Mouse (Mus musculus) gonadal fat pad, adult 2 months (tissue): ENCODE measurements around the gene Hpse2. TPM values are rescaled to one million over a fixed set of nuclear protein-coding genes. Genes with fewer than 3 reads are reported as not detected.

ENCODE experiments used
- DNase-seq: peaks from one replicate; pipeline ENCODE4 v3.0.0-alpha.2; 2012; ENCODE audit warnings: low read depth
- polyA plus RNA-seq: library from polyadenylated mRNA; depleted of rRNA; stranded (reverse); fragments of >200 nt; gene quantifications from 2 replicates; pipeline ENCODE4 v1.2.3, GENCODE M21; 2012

The Hpse2 gene
- polyA plus RNA-seq, 1 experiment: 0.24 TPM

DNA sequence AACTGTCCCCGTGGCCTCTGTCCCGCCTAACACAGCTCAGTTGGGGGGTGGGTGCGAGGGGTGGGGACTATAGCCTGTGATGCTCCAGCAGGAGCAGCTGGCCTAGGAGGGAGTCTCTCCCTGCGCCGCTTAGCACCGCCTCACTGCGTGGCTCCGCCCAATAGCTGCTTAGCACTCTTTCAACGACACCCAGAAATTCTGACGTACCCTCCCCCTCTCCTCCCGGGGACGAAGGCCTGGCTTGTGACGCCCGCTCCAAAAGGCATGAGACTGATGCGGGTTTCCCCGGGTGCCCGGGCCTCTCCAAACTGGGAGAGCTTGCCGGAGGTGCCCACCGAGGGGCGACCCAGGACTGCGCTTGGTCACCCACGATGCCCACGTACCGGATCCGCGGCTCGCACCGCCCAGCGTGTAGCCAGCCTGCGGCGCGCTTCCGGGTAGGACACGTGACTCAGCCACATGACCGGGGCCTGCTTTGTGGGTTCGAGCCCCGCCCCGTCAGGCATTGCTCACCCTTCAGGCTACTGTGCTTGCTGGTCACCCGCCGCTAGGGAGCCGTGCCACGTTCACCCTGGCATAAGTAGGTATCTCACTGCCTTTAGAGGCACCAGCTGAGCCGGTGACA is 608.5 kb downstream of the Hpse2 start, which contains the start of gene Hps1:
Gene Hps1, minus strand, starts transcription at position 448 of the 625 bp plus-strand sequence.
- DNase-seq: no peak

DNA sequence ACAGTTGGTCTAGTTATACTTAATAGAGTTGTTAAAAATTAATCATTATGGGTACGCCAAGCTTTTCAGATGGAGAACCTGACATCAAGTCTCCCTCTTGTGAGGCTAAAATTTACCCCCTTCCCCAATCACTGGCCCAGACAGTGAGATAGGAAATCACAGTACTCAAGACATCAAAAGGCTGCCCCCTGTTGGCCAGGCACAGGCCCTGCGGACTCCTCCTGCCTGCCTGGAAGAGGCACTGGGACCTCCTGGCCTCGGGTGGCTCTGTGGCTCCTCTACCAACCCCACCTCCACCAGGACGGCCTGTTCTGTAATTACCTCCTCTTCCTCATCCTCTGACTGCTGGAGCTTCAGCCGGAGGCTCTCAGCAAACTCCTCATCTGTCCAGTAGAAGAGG is 610.4 kb downstream of the Hpse2 start:
- no peak for DNase-seq

DNA sequence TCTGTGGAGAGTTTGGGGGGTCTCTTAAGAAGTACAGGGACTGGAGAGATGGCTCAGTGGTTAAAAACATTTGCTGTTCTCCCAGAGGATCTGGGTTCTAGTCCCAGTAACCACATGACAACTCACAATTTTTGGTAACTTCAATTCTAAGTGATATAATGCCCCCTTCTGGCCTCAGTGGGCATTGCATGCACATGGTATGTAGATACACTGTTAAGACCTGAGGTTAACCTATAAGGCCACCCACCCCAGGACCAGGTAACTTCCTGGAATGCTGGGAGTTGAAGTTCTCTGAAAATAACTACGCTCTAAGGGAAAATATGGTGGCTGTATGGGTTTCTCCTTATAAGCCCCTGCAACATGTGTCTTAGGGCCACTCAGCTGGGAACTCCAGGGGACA is 611.3 kb downstream of the Hpse2 start:
- DNase-seq: no peak

DNA sequence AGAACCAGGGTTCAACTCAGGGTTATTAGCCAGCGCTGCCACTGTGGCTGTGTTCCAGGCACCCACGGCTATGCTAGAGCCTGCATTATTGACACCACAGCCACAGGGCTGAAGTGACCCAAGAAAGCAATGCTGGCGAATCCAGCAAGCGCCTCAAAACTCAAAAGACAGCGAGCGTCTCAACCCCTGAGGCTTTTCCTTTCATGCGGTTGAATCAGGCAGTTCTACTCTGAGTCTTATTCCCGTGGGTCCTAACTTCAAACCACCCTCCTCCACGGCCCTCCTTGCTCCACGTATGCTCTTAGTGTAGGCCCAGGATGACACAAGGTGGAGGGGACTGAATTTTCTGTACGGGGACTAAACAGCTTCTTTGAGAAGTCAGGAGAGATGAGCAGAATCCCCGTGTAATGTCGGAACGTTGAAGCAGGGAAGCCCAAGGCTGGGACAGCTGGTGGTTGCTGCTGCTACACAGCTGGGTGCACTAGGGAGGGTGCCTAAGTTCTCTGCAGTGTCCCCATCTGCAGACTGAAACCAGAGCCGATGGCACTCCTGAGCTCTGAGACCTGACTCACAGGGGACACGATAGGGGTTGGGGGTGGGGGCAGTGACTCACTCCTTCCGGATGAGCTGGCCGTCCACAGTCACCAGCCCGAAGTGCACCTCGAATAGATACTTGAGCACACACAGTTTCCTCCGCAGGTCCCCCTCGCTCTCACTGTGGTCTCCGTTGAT is 617.8 kb downstream of the Hpse2 start:
- DNase-seq: no peak

DNA sequence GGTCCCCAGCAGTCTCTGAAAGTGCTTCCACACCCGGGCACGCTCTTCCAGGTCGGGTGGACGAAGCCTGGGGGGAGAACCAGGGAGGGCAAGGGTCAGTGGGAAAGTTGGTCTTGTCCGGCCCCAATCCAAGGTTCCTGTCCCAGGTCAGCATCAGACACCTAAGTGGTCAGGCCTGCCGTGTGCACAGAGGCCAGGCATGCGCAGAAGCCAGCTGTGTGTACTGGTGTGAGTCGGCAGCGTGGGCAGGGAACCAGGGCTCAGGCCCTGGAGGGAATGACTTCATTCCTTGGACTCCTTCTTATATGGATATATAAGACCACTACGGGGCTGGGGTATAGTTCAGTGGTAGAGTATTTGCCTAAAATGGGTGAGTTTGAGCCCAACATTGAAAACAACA is 618.5 kb downstream of the Hpse2 start:
- no peak for DNase-seq

DNA sequence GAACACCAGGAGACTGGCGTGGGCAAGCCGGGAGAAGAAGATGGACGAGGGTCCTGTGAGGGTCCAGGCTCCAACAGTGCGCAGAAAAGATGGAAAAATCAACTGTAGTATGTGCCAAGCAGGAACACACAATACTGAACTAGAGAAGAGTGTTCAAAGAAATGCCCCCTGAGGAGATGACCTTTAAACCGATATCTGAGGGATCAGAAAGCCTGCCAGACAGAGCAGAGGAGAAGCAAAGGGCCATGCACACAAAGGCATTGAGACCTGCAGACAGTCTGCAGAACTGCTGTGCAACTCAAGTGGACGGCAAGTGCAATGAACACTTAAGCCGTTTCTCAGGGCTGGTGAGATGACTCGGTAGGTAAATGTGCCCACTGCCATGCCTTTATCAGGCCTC is 620.8 kb downstream of the Hpse2 start:
- no peak for DNase-seq

DNA sequence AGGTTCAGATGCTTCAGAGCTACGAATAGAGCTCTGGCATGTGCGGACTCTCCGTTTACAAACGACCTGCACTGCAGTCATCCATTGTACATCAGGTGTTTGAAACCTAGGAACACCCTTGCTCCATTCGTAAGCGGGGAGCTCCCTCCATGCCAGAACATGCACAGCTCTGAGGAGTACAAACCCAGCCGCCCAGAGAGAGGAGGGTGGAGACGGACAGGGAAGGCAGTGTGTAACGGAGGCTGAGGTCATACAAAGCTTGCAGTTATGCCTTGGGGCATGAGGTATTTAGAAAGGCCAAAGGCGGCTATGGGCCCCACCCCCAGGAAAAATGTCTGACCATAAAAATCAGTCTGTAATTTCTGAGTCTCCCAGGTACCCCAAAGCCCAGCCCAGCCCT is 623.8 kb downstream of the Hpse2 start:
- no peak for DNase-seq

DNA sequence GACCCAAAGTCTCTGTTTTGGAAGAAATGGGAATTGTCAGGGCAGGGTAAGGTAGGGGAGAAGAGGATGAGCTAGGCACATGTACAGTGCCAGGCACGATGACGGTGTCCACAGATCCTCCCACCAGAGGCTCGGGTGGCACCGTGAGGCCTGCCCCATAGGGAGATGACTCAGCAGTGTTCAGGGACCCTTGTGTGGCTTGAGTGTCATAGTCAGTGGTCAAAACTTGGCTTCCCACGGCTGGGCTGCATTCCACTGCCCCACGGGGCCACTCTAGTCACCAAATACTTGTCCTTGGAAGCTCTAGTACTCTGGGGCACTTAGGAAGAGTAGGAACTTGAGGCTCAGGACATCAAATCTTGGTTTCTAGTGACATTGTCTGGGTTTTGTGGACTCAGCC is 631.5 kb downstream of the Hpse2 start:
- DNase-seq: no peak

DNA sequence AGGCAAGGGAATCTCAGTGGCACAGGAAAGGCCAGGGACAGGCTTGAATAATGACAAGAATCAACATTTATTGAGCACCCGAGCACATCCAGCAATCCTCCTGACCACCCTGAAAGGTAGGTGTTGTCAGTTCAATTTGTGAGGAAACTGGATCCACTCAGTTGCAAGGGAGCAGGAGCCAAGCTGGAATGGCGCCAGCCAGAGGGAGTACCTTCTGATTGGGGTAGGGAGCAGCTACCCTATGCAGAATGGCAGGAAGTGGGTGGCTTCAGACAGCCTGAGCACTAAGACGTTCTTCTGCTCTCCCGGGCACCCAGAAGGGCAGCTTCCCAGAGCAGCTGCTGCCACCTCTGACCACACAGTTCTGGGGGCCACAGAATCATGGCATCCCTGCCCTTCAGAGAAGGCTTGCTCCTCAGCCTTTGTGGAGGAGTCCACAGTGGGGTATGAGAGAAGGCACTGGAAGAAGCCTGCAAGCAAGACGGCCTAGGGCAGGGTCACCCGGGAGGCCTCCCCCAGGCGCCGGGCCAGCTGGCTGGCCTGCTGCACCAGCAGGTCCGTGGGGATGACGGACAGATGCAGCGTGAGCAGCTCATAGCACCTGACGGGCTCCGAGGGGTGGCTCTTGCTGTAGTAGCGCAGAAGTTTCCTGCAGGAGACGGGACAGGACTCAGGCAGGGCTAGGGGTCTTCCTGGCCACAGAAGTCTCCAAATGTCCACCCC is 632.8 kb downstream of the Hpse2 start:
- DNase-seq: no peak

DNA sequence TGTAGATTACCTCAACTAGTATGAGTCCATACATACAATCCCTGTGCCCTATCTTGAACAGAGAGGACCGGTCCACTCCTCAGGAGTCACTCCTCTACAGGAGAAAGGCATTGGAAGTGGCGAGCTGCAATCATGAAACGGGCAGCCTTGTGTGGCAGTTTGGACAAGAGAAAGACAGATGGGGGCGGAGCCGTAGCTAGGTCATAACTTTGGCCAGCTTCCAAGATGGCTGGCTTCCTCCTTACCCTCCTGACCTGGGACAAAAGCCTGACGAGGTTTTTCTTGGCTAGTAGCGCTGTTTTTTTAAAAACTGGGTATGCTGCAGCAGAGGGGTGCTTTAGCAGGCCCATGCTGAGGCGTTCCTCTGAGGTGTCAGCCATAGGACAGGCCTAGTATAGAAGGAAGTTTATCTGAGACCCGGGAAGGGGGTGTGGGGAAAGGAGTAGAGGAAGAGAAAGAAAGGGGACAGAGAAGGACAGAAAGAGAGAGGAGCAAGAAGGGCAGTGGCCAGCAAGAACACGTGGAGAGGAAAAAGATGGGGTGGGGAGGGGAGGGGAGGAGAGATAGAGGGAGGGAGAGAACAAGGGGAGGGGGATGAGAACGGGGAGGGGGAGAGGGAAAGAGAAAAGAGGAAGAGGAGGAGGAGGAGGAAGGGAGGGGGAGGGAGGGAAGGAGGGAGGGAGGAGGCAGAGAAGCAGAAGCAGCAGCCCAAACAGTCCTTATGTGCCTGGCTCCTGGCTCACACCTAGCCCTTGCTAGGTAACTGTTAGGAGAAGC is 634.8 kb downstream of the Hpse2 start:
- peak; percentile 70 for DNase-seq

DNA sequence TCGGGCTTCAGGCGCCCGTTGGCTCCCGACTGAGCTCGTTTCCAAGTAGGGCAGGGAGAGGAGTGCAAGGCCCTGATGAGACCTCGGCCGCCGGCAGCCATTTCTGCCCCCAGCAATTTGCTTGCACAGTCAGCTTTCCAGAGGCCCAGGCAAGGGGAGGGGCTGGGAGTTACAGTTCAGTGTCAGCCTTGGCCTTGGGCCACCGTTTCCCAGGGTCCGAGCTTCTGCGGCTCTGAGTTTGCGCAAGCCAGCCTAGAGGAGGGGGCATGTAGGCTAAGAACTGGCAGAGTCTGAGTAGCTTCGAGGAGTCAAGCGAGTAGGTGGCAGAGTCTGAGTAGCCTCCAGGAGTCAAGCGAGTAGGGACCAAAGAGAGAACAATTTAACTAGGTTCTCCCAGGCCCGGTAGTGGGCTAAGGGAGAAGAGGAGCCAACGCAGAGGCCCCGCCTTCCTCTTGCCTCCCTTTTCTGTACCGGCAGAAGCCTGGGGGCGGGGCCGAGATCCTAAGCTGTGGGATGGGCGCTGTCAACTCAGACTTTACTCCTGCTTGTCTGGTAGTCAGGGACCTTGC is 635.7 kb downstream of the Hpse2 start, which contains the start of gene Pyroxd2:
Gene Pyroxd2, minus strand, starts transcription at position 413 of the 569 bp plus-strand sequence.
- DNase-seq: peak; percentile 44

DNA sequence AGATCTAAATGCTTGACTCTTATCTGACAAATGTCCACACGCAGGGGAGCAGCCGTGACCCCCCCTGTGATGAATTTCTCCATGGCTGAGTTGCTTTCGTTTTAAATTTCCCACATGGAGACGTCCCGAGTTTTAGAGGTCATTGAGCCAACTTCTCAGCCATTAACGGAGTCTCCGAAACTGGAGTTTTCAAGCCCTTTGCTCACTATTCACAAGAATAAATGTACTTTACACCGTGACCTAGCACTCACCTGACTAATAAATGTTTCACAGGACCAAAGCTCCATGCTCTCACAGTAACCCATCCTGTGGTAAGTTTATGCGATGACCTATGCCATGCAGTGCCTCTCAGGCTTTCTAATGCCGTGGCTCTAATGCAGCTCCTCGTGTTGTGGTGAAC is 638.0 kb downstream of the Hpse2 start:
- DNase-seq: no peak

DNA sequence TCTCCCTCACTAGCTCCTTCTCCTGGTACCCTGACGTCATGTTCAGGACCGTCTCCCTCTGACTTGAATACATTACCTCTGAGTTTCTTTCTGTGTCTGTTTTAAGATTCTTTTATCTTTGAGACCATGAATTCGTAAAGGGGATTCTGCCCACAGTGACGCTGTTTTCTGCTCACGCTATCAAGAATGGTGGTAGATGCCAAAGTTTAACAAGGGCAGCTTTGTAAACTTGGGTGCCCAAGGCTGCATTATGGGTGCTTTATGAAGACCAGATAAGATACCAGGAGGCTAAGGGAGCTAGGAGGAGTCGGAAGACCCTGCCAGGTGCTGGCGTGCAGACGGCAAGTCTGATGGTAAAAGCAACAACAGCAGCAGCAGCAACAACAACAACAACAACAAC is 641.5 kb downstream of the Hpse2 start:
- no peak for DNase-seq

DNA sequence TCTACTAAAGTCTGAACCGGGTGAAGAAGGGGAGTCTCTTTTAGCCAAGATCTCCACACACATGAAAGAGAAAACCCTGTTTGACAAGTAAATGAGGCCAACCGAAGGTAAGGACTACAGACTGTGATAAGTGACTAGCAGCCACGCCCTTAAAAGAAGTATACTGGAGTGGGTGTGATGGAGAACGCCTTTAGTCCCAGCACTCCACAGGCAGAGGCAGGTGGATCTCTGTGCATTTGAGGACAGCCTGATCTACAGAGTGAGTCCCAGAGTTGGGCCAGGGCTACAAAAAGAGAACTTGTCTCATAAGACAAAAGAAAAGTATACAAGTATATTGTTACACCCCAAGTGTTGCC is 642.3 kb downstream of the Hpse2 start:
- DNase-seq: no peak

DNA sequence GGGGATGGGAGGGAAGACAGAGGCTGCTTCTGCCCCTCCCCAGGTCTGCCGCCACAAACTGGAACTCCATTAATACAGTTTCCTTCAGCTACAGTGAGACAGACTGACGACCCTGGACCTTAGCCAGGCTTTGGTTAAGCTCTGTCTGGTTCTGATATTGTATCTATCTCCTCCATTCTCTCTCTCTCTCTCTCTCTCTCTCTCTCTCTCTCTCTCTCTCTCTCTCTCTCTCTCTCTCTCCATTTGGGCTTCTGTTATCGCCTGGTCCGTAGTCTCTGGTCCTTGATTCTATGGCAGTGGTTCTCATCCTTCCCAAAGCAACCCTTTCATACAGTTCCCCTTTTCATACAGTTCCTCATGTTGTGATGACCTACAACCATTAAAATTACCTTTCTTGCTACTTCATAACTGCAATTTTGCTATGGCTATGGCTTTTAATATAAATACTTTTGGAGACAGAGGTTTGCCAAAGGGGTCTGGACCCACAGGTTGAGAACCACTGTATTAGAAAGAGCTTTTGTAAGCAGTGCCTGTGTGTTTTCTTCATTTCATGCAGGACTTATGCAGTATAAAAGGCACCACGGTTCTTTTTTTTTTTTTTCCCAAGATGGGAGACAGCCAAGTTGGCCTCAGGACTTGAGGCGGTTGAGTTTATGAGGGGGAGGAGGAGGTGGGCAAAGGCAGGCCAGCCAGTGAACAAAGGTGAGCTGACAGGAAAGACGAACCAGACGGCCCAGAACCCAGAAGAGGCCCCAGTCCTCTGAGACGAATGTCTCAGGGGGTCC is 642.9 kb downstream of the Hpse2 start:
- DNase-seq: no peak

DNA sequence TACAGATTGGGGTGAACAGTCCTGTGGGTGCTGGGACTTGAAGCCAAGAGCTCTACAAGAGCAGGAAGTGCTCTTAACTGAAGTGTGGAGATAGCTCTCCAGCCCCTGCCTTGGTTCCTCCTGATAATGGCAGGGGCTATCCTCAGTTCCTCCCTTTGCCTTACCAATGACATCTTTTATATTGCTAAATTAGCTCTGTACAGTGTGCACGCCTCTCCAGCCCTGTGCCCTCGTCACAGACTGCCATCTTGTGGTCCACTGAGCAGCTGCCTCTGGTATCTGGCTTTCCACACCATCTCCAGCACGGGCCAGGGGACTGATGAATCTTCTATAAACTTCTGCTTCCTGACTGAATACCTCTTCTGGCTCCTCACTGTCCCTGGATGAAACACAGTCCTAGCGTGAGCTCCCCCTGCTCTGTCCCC is 644.0 kb downstream of the Hpse2 start:
- DNase-seq: no peak

DNA sequence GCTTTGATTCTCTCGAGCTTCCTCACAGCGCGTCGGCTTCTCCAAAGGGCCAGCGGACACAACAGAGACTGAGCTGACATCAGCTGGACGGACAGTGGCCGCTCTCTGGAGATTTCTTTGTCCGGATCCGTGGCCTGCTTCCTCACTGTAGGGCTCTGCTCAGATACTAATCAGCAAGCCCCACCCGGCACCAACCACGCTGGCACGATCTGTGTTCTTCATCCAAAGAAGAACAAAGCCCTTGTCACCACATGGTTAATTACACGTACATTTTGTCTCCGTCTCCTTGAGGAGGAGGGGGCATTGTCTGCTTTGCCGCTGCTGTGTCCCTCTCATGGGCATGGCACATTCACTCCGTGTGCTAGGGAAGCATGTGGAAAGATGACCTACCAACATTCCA is 644.9 kb downstream of the Hpse2 start:
- no peak for DNase-seq

DNA sequence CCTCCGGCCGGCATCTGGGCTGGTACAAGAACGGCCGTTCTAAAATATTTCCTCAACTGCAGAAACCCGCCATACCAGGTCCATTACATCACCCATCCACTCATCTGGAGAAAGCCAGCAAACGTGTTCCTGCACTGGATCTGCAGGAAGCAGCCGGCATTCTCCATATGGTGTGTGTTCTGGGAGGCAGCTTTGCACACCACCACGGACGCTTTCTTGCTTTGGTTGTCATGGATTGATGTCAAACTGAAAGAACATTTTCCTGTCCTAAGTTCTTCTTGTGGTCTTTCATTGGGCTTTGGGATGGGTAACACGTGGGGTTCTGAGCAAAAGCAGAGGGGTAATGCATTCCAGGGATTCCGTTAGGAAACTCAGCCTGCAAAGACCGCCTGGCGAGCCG is 646.3 kb downstream of the Hpse2 start:
- no peak for DNase-seq

DNA sequence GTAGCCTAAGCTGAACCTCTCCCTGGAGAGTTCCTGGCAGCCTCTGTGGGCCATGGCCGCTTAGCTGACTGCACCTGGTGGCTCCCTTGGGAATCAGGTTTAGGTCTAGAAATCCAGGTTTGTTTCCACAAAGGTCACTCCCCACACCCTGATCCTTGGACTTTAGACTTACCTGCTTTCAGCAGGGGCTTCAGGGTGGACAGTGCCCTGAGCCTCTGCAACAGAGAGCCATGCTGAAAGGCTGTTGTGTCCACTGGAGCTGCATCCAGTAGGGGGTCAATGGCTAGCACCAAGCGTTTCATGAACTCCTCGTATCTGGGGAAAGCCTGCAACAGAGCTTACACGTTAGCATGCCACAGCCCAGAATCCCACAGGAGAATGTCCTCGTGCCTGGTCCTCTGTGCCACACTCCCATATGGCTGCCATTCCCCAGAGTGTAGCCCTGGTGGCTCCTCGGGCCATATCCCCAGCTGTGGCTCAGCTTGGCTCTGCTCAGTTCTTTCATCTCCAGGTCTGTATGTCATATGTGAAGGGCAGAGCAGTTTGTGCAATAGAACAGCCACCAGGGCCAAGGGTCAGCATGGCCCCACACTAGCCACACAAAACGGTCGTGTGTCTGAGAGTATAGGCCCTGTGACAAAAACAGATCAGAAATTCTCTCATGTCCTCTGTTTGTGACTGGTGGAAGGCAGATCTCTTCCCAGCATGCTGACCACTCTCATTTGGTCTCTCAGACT is 647.8 kb downstream of the Hpse2 start:
- DNase-seq: no peak

DNA sequence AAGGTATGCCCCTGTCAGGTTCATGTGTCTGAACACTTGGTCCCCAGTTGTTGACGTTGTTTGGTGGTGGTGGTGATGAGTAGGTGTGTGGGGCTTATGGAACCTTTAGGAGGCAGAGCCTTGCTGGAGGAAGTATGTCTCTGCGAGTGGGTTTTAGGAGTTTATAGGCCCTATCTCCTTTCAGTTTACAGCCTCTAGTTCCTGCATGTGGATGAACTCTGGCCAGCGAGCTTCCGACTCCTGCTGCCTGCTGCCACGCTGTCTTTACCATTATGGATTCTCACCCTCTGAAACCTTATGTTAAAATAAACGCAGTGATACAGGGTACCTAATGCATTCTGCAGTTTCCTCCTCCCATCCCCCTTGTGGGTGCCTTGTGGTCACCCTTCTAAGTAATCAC is 648.4 kb downstream of the Hpse2 start:
- no peak for DNase-seq
